Mouse (Mus musculus) neural tube, embryonic 11.5 days (tissue): ENCODE results near the gene Snx1. TPM values are rescaled to one million over a fixed set of nuclear protein-coding genes. Genes with fewer than 3 reads are reported as not detected.

Source experiments
- ATAC-seq: fragments of 200-750 bp; cut with Nextera tagmentation; 2 replicates; pipeline ENCODE4 v1.8.0; 2017; ENCODE audit warnings: moderate number of reproducible peaks, mild to moderate bottlenecking, moderate TSS enrichment, moderate library complexity; ENCODE audit not compliant: insufficient read depth, low FRiP score, low TSS enrichment
- DNase-seq: peaks from one replicate; pipeline ENCODE4 v3.0.0-alpha.2; 2015; ENCODE audit warnings: low spot score
- H3K27ac ChIP-seq: fragments of 300-500 bp; sonication (generic); 2 replicates; pipeline ENCODE4 v1.5.1; 2014; ENCODE audit warnings: low read depth, mild to moderate bottlenecking, low read length
- H3K27me3 ChIP-seq: fragments of 300-500 bp; sonication (generic); 2 replicates; pipeline ENCODE4 v1.6.1; 2014; ENCODE audit warnings: mild to moderate bottlenecking, low read length, mixed read lengths; ENCODE audit not compliant: control insufficient read depth, insufficient read depth
- H3K36me3 ChIP-seq: fragments of 300-500 bp; sonication (generic); 2 replicates; pipeline ENCODE4 v1.6.1; 2014; ENCODE audit warnings: mild to moderate bottlenecking, low read length, moderate library complexity, mixed read lengths; ENCODE audit not compliant: control insufficient read depth, insufficient read depth
- H3K4me1 ChIP-seq: fragments of 300-500 bp; sonication (generic); 2 replicates; pipeline ENCODE4 v1.6.1; 2014; ENCODE audit warnings: low read length, mixed read lengths; ENCODE audit not compliant: control insufficient read depth, insufficient read depth
- H3K4me2 ChIP-seq: fragments of 300-500 bp; sonication (generic); 2 replicates; pipeline ENCODE4 v1.6.1; 2014; ENCODE audit warnings: low read depth, mild to moderate bottlenecking, moderate library complexity
- H3K4me3 ChIP-seq: fragments of 300-500 bp; sonication (generic); 2 replicates; pipeline ENCODE4 v1.5.1; 2014; ENCODE audit warnings: low read depth, low read length
- H3K9ac ChIP-seq: fragments of 300-500 bp; sonication (generic); 2 replicates; pipeline ENCODE4 v1.6.1; 2014; ENCODE audit warnings: mild to moderate bottlenecking, low read length
- H3K9me3 ChIP-seq: fragments of 300-500 bp; sonication (generic); 2 replicates; pipeline ENCODE4 v1.6.1; 2016; ENCODE audit warnings: low read length; ENCODE audit not compliant: control insufficient read depth
- WGBS: fragments of 180-500 bp; shearing (Covaris S2); extraction: QIAGEN DNeasy Blood & Tissue Kit; methylation state at CpG from one replicate; pipeline ENCODE4 v1.1.7; 2014; 5-methylcytosine and 5-hydroxymethylcytosine counted together
- polyA plus RNA-seq: library from polyadenylated mRNA; unstranded; fragments of >200 nt; fragmentation: Nextera tagmentation; extraction: Ambion mirVana; gene quantifications from 2 replicates; pipeline ENCODE4 v1.2.1, GENCODE M21; 2014

The Snx1 gene
- polyA plus RNA-seq, 1 experiment from 2014 or later, result 131 TPM

DNA sequence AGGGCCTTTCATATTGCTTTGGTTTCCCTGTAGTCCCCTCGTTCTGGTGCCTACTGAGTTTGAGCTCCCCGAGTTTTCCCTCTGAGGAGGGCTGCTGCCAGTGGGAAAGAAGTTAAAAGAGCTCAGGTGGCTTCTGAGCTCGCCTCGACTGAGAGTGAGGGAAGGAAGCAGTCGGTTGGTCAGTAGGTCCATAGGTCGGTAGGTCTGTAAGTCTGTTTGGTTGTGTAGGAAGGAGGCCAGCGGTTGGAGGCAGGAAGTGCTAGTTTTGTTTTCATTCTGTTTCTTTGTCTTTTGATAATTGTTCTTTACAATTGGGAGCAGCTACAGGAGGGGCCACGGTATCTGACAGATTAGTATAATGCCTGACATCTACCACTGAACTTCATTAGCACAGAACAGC, 16.3 kb downstream of the Snx1 start:
- WGBS, result 69% methylated on average over 8 of the region's 8 CpGs
- no peak for ATAC-seq
- no peaks in the 10 kb centered on the region for H3K36me3 ChIP-seq

DNA sequence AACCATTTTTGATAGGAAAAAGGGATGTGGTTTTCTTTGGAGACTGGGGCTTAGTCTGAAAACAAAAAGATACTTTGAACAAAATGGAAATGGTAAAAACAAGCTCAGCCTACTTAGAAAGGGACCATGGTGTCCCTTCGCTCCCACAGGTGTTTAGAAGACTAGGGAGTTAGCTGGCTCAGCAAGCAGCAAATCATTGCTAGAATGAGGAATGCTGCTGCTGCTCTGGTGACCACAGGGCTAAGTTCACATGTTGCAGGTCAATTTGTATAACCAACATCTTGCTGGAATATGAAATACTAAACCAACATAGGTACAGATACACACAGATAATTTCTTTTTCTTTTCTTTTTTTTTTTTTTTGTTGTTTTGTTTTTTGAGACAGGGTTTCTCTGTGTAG, 16.8 kb downstream of the Snx1 start:
- no peak for DNase-seq
- Histone ChIP-seq H3K36me3 (no peaks in the 10 kb centered on the region), H3K27me3 (no peaks in the 10 kb centered on the region), H3K27ac (no peak overlapping the region), H3K9me3 (no peaks in the 10 kb centered on the region), H3K4me2 (no peak overlapping the region), H3K9ac (no peak overlapping the region), H3K4me3 (no peak overlapping the region), H3K4me1 (no peaks in the 10 kb centered on the region)
- ATAC-seq, result no peak
- 95% methylated on average over 1 of the region's 1 CpGs for WGBS

More for the DNA sequence above, 16.3 kb downstream of the Snx1 start:
- Histone ChIP-seq H3K4me1 (no peaks in the 10 kb centered on the region), H3K4me2 (no peak overlapping the region), H3K4me3 (no peak overlapping the region), H3K27ac (no peak overlapping the region), H3K9me3 (no peaks in the 10 kb centered on the region), H3K9ac (no peak overlapping the region), H3K27me3 (no peaks in the 10 kb centered on the region)
- no peak for DNase-seq

DNA sequence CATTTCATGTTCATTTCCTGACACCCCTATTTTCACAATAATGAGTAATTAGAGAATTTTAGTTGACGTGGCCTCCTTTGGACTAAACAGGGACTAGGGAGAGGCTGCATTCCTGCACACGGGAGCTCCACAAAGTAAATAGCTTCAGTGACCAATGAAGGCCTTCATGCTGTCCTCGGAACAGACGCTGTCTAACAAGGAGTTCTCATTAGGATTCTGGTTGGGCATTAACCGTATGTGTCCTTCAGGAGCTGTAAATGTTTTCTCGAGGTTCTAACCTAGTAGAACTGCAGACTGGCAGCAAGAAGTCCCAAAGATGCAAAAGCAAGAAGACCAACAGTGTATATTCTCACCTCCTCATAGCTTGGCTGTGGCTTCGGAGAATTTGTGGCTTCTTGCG, 21.2 kb downstream of the Snx1 start:
- H3K9ac ChIP-seq, result no peak overlapping the region
- H3K36me3 ChIP-seq, result peaks cover 3% of the 10 kb centered on the region; the same call in 1 of the 2 replicates
- no peak overlapping the region for H3K27ac ChIP-seq
- ATAC-seq (no peak), DNase-seq (no peak)
- H3K27me3 ChIP-seq, result no peaks in the 10 kb centered on the region
- no peaks in the 10 kb centered on the region for H3K4me1 ChIP-seq
- 91% methylated on average over 8 of the region's 8 CpGs for WGBS
- no peak overlapping the region for H3K4me3 ChIP-seq
- H3K4me2 ChIP-seq, result no peak overlapping the region
- H3K9me3 ChIP-seq, result no peaks in the 10 kb centered on the region

DNA sequence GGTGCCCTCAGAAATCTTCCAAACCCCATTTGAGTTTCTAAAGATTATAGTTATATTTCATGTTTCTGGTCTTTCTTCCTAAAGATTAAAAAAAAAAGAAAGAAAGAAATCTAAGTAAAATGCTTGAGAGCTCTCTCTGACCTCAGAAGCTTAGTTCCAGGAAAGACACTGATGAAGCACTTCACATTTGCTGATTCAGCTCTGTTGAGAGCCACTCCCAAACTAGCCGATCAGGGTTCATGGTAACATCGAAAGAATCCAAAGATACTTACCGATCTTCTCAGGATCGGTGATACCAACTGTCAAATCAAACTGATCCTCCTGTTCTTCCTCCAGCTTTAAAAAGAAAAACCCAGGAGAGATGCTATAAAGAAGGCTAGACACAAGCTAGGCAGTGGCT, 21.8 kb downstream of the Snx1 start:
- DNase-seq, result no peak
- Histone ChIP-seq H3K4me1 (no peaks in the 10 kb centered on the region), H3K27ac (no peak overlapping the region), H3K36me3 (peaks cover 3% of the 10 kb centered on the region; the same call in 1 of the 2 replicates), H3K27me3 (no peaks in the 10 kb centered on the region), H3K9me3 (no peaks in the 10 kb centered on the region), H3K9ac (no peak overlapping the region), H3K4me2 (no peak overlapping the region), H3K4me3 (no peak overlapping the region)
- WGBS, result 96% methylated on average over 4 of the region's 4 CpGs
- no peak for ATAC-seq

DNA sequence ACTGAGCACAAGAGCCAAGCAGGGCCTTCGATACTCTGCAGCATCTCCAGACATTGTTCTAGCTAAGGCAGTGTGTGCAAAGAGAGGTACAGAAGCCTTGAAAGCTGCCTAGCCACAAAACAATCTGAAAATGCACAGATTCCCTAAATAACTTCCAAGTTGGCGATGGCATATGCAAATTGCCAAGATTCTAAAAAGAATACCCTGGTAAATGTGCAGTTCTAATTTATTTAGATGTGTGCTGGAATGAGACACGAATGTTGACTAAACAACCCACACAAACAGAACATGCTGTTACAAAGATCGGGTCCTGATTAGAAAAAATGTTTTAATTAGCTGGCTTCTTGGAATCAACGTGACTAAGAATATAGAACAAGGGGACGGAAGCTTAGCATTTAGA, 23.7 kb downstream of the Snx1 start:
- no peak overlapping the region for H3K4me2 ChIP-seq
- H3K4me3 ChIP-seq, result no peak overlapping the region
- H3K27me3 ChIP-seq, result no peaks in the 10 kb centered on the region
- 96% methylated on average over 6 of the region's 6 CpGs for WGBS
- H3K36me3 ChIP-seq, result peaks cover 3% of the 10 kb centered on the region; the same call in 1 of the 2 replicates
- no peaks in the 10 kb centered on the region for H3K4me1 ChIP-seq
- DNase-seq, result no peak
- ATAC-seq, result no peak
- no peak overlapping the region for H3K9ac ChIP-seq
- no peak overlapping the region for H3K27ac ChIP-seq
- H3K9me3 ChIP-seq, result no peaks in the 10 kb centered on the region

DNA sequence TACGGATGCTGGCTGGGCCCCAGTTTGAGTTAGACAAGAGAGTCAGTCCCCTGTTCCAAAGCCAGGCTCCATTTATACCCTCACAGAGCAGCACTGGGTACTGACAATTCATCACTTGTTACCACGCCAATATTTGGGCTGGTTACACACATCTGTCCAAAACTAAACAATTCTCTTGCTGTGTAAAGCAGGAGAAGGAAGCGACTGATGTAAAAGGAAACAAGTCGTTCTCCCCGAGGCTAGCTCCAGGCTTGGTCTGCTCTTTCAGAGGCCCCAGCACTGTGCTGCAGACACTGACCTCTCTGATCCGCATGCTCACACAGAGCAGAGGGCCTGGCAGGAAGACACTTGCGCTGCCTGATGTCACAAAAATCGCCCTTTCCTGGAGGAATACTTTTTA, 24.8 kb downstream of the Snx1 start:
- no peak overlapping the region for H3K4me3 ChIP-seq
- H3K9me3 ChIP-seq, result no peaks in the 10 kb centered on the region
- H3K4me1 ChIP-seq, result no peaks in the 10 kb centered on the region
- H3K27ac ChIP-seq, result no peak overlapping the region
- no peak overlapping the region for H3K4me2 ChIP-seq
- no peaks in the 10 kb centered on the region for H3K27me3 ChIP-seq
- DNase-seq (no peak), ATAC-seq (no peak)
- peaks cover 3% of the 10 kb centered on the region; the same call in 1 of the 2 replicates for H3K36me3 ChIP-seq
- 83% methylated on average over 8 of the region's 8 CpGs for WGBS
- H3K9ac ChIP-seq, result no peak overlapping the region

DNA sequence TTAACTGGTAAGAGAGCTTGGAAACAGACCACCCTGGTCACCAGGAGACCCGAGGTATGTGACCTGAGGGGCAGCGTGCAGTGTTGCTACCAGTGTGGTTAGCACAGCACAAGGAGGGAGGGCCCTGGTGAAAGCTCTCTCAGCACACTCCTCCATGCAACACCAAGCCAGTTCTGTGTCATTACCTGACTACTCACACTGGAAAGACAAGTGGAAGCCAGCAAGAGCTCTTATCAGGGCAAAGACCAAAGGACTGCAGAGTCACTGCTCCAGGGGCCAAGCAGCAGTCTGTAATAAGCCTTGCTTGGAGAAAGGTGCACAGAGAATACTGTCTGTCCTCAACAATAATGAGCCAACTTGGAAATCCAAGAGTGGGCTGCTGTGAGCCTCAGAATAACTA, 33.7 kb downstream of the Snx1 start:
- WGBS, result 95% methylated on average over 2 of the region's 2 CpGs
- no peak for ATAC-seq
- no peak for DNase-seq

DNA sequence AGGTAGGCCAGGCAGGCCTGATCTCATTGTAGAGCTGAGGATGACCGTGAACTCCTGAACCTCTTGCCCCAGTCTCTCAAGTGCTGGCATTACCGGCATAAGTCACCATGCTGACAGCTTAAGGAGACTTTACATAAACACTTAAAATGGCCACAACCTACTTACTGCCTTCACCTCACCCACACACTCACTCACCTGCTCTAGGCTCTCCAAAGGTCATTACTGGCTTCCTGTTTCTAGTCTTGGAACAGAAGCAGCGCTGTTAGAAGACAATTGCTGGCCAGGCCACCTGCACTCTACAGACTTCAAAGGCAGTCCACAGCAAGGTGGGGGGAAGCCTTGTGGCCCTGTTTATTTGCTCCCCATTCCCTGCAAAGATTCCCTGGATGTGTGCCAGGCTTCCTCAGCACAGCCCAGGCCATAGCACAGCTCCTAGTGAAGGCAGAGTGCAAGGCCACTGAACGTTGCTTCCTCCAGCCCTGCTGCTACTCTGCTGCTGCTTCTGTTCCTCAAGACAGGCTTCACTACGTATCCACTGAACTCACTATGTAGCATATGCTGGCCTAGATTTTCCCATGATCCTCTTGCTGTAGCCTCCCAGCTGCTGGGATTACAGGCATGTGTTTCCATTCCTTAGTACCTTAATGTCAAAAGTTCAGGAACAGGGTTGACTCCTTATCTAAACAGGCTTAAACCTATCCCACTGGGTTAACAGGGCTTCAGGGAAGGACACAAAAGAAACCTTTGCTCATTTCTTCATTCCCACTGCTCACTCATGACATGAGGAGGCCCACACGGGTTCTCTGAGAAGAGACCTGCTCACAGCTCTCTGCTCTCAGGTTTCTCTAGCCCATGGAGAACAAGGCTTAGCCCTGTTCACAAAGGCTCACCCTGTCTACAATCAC, 34.8 kb downstream of the Snx1 start:
- H3K36me3 ChIP-seq, result peaks cover 24% of the 10 kb centered on the region
- no peak overlapping the region for H3K4me2 ChIP-seq
- H3K9ac ChIP-seq, result no peak overlapping the region
- no peak for DNase-seq
- 86% methylated on average over 6 of the region's 6 CpGs for WGBS
- H3K27me3 ChIP-seq, result no peaks in the 10 kb centered on the region
- H3K4me3 ChIP-seq, result no peak overlapping the region
- no peak overlapping the region for H3K27ac ChIP-seq
- no peak for ATAC-seq
- H3K9me3 ChIP-seq, result no peaks in the 10 kb centered on the region
- H3K4me1 ChIP-seq, result no peaks in the 10 kb centered on the region

More for the DNA sequence above, 33.7 kb downstream of the Snx1 start:
- Histone ChIP-seq H3K4me3 (no peak overlapping the region), H3K27ac (no peak overlapping the region), H3K9ac (no peak overlapping the region), H3K27me3 (no peaks in the 10 kb centered on the region), H3K9me3 (no peaks in the 10 kb centered on the region), H3K4me2 (no peak overlapping the region), H3K36me3 (peaks cover 21% of the 10 kb centered on the region), H3K4me1 (no peaks in the 10 kb centered on the region)

DNA sequence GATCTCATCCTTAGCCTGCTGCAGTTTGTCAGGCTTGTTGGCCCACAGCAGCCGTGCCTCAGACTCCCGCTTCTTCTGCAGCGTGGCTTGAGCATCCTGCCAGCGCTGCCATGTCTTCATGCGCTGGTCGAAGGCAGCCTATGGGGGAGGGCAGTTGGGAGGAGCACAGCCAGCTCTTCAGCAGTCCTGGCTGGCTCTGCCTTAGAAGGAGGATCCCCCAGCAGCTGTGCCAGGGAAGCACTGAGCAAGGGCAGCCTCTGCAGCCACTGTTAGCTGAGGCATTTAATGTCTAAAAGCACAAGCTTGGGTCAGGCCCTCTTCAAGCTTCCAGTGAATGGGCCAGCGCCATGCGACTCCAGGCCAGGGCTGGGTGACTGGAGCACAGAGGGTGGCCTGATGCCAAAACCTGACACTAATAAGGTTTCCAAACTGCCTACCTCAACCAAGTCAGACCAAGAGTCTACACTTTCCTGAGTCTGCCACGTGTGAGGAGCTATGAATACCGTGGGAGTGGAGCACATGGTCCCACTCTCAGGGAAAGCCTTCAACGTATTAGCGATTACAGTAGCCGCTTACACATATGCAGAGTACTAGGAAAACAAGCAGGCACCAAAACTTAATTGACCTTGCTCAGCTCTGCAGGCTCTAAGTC, 35.7 kb downstream of the Snx1 start:
- Histone ChIP-seq H3K9ac (no peak overlapping the region), H3K4me3 (no peak overlapping the region), H3K36me3 (peaks cover 24% of the 10 kb centered on the region), H3K27me3 (no peaks in the 10 kb centered on the region), H3K4me2 (no peak overlapping the region), H3K4me1 (no peaks in the 10 kb centered on the region), H3K9me3 (no peaks in the 10 kb centered on the region), H3K27ac (no peak overlapping the region)
- 93% methylated on average over 13 of the region's 13 CpGs for WGBS
- no peak for DNase-seq
- no peak for ATAC-seq
